Mouse (Mus musculus) forebrain, embryonic 10.5 days (tissue): Measurements from ENCODE around the gene Rara. TPM values are rescaled to one million over a fixed set of nuclear protein-coding genes. Genes with fewer than 3 reads are reported as not detected.
A peak's percentile ranks its signal among the peaks of the same experiment; 100 is the strongest.

Experiments used
- DNase-seq: peaks from one replicate; pipeline ENCODE4 v3.0.0-alpha.2; 2017; ENCODE audit warnings: low spot score; ENCODE audit errors: extremely low spot score
- H3K27ac ChIP-seq: fragments of 300-500 bp; sonication (generic); 2 replicates; pipeline ENCODE4 v1.5.1; 2016; ENCODE audit warnings: mild to moderate bottlenecking
- H3K27me3 ChIP-seq: fragments of 300-500 bp; sonication (generic); 2 replicates; pipeline ENCODE4 v1.6.1; 2016; ENCODE audit warnings: mild to moderate bottlenecking; ENCODE audit not compliant: poor library complexity, severe bottlenecking
- H3K36me3 ChIP-seq: fragments of 300-500 bp; sonication (generic); replicated peaks from 2 replicates; pipeline ENCODE4 v1.6.1; 2016; ENCODE audit warnings: mild to moderate bottlenecking, moderate library complexity
- H3K4me1 ChIP-seq: fragments of 300-500 bp; sonication (generic); 2 replicates; pipeline ENCODE4 v1.6.1; 2016
- H3K4me3 ChIP-seq: fragments of 300-500 bp; sonication (generic); 2 replicates; pipeline ENCODE4 v1.5.1; 2016; ENCODE audit warnings: mild to moderate bottlenecking, moderate library complexity
- H3K9me3 ChIP-seq: fragments of 300-500 bp; sonication (generic); 2 replicates; pipeline ENCODE4 v1.6.1; 2016; ENCODE audit warnings: mild to moderate bottlenecking, moderate library complexity
- WGBS: fragments of 180-500 bp; shearing (Covaris S2); methylation state at CpG from one replicate; pipeline ENCODE4 v1.1.7; 2016; 5-methylcytosine and 5-hydroxymethylcytosine counted together
- polyA plus RNA-seq: library from polyadenylated mRNA; unstranded; fragments of >200 nt; fragmentation: Nextera tagmentation; extraction: Ambion mirVana; gene quantifications from 2 replicates; pipeline ENCODE4 v1.2.1, GENCODE M21; 2016

Gene Rara
- polyA plus RNA-seq, 1 experiment from 2014 or later, result 16.9 TPM

- Histone ChIP-seq H3K36me3 (peaks cover 5% of the 10 kb centered on the region), H3K4me1 (peaks cover 88% of the 10 kb centered on the region), H3K27ac (peak overlapping the region; percentile 90), H3K4me3 (peak overlapping the region; percentile 82), H3K9me3 (no peaks in the 10 kb centered on the region), H3K27me3 (peaks cover 65% of the 10 kb centered on the region)
- 1% methylated on average over 29 of the region's 29 CpGs for WGBS
- peak; percentile 73 for DNase-seq
Observed at GRCm38 (mm10) chr11:98936170-98936569, 8.6 kb downstream of the Rara start.

GRCm38 (mm10) chr11:98936606-98937409 lies 9.2 kb downstream of the Rara start:
- Histone ChIP-seq H3K4me3 (peak overlapping the region; percentile 82), H3K4me1 (peaks cover 88% of the 10 kb centered on the region), H3K27ac (peak overlapping the region; percentile 90), H3K27me3 (peaks cover 62% of the 10 kb centered on the region), H3K9me3 (no peaks in the 10 kb centered on the region), H3K36me3 (peaks cover 5% of the 10 kb centered on the region)
- no peak for DNase-seq
- WGBS, result 2% methylated on average over 23 of the region's 23 CpGs

GRCm38 (mm10) chr11:98937410-98937913 lies 9.8 kb downstream of the Rara start:
- Histone ChIP-seq H3K4me3 (peak overlapping the region; percentile 82), H3K27me3 (peaks cover 62% of the 10 kb centered on the region), H3K36me3 (peaks cover 5% of the 10 kb centered on the region), H3K27ac (peak overlapping the region; percentile 90), H3K9me3 (no peaks in the 10 kb centered on the region), H3K4me1 (peaks cover 88% of the 10 kb centered on the region)
- peak; percentile 83 for DNase-seq
- WGBS, result 1% methylated on average over 38 of the region's 38 CpGs

- Histone ChIP-seq H3K36me3 (peaks cover 5% of the 10 kb centered on the region), H3K27ac (peak overlapping the region; percentile 90), H3K9me3 (no peaks in the 10 kb centered on the region), H3K4me3 (peak overlapping the region; percentile 82), H3K4me1 (peaks cover 88% of the 10 kb centered on the region), H3K27me3 (peaks cover 60% of the 10 kb centered on the region)
- WGBS, result under 1% methylated on average over 39 of the region's 39 CpGs
- no peak for DNase-seq
Observed at GRCm38 (mm10) chr11:98937914-98938694, 10.5 kb downstream of the Rara start.

- Histone ChIP-seq H3K9me3 (no peaks in the 10 kb centered on the region), H3K27ac (peak overlapping the region; percentile 90), H3K4me1 (peaks cover 88% of the 10 kb centered on the region), H3K4me3 (peak overlapping the region; percentile 82), H3K36me3 (peaks cover 5% of the 10 kb centered on the region), H3K27me3 (peaks cover 54% of the 10 kb centered on the region)
- DNase-seq, result no peak
- 47% methylated on average over 7 of the region's 7 CpGs for WGBS
Observed at GRCm38 (mm10) chr11:98938701-98939083, 11.1 kb downstream of the Rara start.

GRCm38 (mm10) chr11:98939084-98939952 lies 11.7 kb downstream of the Rara start:
- no peak for DNase-seq
- H3K4me1 ChIP-seq, result peaks cover 94% of the 10 kb centered on the region
- H3K36me3 ChIP-seq, result peaks cover 5% of the 10 kb centered on the region
- peaks cover 50% of the 10 kb centered on the region for H3K27me3 ChIP-seq
- H3K27ac ChIP-seq, result peak overlapping the region; percentile 51; the same call in 1 of the 2 replicates
- no peaks in the 10 kb centered on the region for H3K9me3 ChIP-seq
- WGBS, result 58% methylated on average over 15 of the region's 15 CpGs
- H3K4me3 ChIP-seq, result peak overlapping the region; percentile 82

GRCm38 (mm10) chr11:98939953-98940641 lies 12.5 kb downstream of the Rara start:
- no peak for DNase-seq
- no peaks in the 10 kb centered on the region for H3K9me3 ChIP-seq
- peaks cover 3% of the 10 kb centered on the region for H3K36me3 ChIP-seq
- H3K4me3 ChIP-seq, result peak overlapping the region; percentile 82
- H3K4me1 ChIP-seq, result peaks cover 100% of the 10 kb centered on the region
- H3K27ac ChIP-seq, result peak overlapping the region; percentile 90
- peaks cover 42% of the 10 kb centered on the region for H3K27me3 ChIP-seq
- 53% methylated on average over 11 of the region's 11 CpGs for WGBS

- peak overlapping the region; percentile 90 for H3K27ac ChIP-seq
- WGBS, result 35% methylated on average over 3 of the region's 3 CpGs
- DNase-seq, result no peak
- H3K4me3 ChIP-seq, result peak overlapping the region; percentile 82
- no peaks in the 10 kb centered on the region for H3K36me3 ChIP-seq
- no peaks in the 10 kb centered on the region for H3K9me3 ChIP-seq
- H3K27me3 ChIP-seq, result peaks cover 35% of the 10 kb centered on the region
- peaks cover 100% of the 10 kb centered on the region for H3K4me1 ChIP-seq
Observed at GRCm38 (mm10) chr11:98940776-98941175, 13.2 kb downstream of the Rara start.

- Histone ChIP-seq H3K36me3 (no peaks in the 10 kb centered on the region), H3K4me3 (peak overlapping the region; percentile 82), H3K27ac (peak overlapping the region; percentile 90), H3K27me3 (peaks cover 29% of the 10 kb centered on the region), H3K9me3 (no peaks in the 10 kb centered on the region), H3K4me1 (peaks cover 98% of the 10 kb centered on the region)
- no peak for DNase-seq
- 9% methylated on average over 12 of the region's 12 CpGs for WGBS
Observed at GRCm38 (mm10) chr11:98941341-98941825, 13.8 kb downstream of the Rara start.

GRCm38 (mm10) chr11:98941826-98942550 lies 14.4 kb downstream of the Rara start:
- Histone ChIP-seq H3K4me1 (peaks cover 93% of the 10 kb centered on the region), H3K4me3 (peak overlapping the region; percentile 82), H3K27me3 (peaks cover 23% of the 10 kb centered on the region), H3K27ac (peak overlapping the region; percentile 90), H3K36me3 (no peaks in the 10 kb centered on the region), H3K9me3 (no peaks in the 10 kb centered on the region)
- DNase-seq, result peak; percentile 88
- 7% methylated on average over 15 of the region's 15 CpGs for WGBS

GRCm38 (mm10) chr11:98942555-98942922 lies 14.9 kb downstream of the Rara start:
- peak overlapping the region; percentile 90 for H3K27ac ChIP-seq
- H3K4me1 ChIP-seq, result peaks cover 91% of the 10 kb centered on the region
- 0 out of 2 replicates have a peak, but pooled peaks cover 3% of the 10 kb centered on the region for H3K36me3 ChIP-seq
- peaks cover 22% of the 10 kb centered on the region for H3K27me3 ChIP-seq
- H3K4me3 ChIP-seq, result peak overlapping the region; percentile 82
- no peaks in the 10 kb centered on the region for H3K9me3 ChIP-seq
- no peak for DNase-seq
- WGBS, result 70% methylated on average over 3 of the region's 3 CpGs
